Mouse (Mus musculus) splenic B cell, adult 2 months (primary cell): Measurements from ENCODE around the gene Plod3.
"Not testable (repeated sequence)": the region's sequence is repeated elsewhere in the genome, so short reads cannot be mapped to it uniquely, and the experiment has no call there.

Experiments used
- DNase-seq: peaks from one replicate; pipeline ENCODE4 v3.0.0-alpha.2; 2011; ENCODE audit warnings: low read depth, low spot score
- H3K27me3 ChIP-seq: 2 replicates; pipeline ENCODE4 v1.6.1; 2012; ENCODE audit warnings: mild to moderate bottlenecking, low read length, moderate library complexity, mixed read lengths; ENCODE audit not compliant: control insufficient read depth, poor library complexity, insufficient read depth, severe bottlenecking
- H3K36me3 ChIP-seq: 2 replicates; pipeline ENCODE4 v1.6.1; 2012; ENCODE audit warnings: mild to moderate bottlenecking, low read length, moderate library complexity, mixed read lengths; ENCODE audit not compliant: control insufficient read depth, poor library complexity, insufficient read depth, severe bottlenecking

Plod3 gene

DNA sequence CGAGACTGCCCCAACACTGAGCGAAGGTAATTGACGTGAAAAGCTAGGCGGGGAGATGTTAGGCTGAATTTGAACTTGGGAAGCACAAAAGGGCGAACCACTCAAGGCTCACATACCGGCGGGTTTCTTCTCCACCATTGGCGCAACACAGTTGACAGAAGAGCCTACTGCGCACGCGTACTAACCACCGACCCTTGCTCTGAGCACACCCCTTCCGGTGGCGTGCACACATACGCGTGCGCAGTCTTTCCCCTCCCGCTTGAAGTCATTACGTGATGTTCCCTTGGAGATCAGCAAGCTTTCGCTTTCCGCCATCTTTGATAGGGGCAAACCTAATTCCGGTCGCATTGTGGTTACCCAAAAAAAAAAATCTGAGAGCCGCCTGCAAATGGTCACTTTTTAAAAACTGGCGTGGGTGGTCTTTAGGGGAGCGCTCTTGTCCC, at the start of gene Plod3:
Gene Plod3 (plus strand): TSS at position 325 of the 443 bp plus-strand sequence.
- DNase-seq, result peak; percentile 100
- H3K36me3 ChIP-seq, result peaks cover 2% of the 10 kb centered on the region
- no peaks in the 10 kb centered on the region for H3K27me3 ChIP-seq

- H3K36me3 ChIP-seq, result no peaks in the 10 kb centered on the region
- DNase-seq, result no peak
- H3K27me3 ChIP-seq, result no peaks in the 10 kb centered on the region
These were observed 49.2 kb upstream of the Plod3 start for GRCm38 (mm10) chr5:136937621-136938020.

DNA sequence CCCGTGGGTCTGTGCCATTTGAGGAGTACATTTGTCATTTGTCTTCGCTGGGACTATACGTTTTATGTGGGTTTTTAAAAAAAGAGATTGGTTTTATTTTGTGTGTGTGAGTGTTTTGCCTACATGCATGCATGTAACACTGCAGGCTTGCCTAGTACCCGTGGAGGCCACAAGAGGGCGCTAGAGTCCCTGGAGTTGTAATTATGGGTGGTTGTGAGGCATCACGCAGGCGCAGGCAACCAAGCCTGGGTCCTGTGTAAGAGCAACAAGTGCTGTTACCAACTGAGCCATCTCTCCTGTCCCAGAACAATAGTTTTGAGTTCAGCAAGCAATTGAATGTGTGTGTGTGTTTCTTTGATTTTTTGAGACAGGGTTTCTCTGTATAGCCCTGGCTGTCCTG, 47.5 kb upstream of the Plod3 start:
- H3K36me3 ChIP-seq, result no peaks in the 10 kb centered on the region
- no peaks in the 10 kb centered on the region for H3K27me3 ChIP-seq
- peak; percentile 40 for DNase-seq

DNA sequence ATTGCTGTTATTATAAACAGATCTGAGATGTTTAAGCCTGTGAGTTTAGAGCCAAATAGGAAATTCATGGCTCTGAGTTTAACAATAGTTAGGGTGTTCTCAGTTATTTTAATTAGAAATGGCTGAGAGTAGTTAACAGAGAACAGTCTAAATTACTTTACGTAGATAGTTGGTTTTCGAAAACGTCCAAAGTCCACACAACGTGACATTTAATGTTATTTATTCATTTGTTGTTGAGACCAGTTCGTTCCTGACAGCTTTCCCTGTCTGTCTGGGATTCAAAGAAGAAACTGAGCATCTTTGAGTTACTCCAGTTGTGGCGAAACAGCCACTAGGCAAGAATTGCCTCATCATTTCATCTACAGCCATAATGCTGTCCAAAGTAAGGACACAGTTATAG, 46.8 kb upstream of the Plod3 start:
- not testable (repeated sequence) for DNase-seq, H3K27me3 ChIP-seq, H3K36me3 ChIP-seq

DNA sequence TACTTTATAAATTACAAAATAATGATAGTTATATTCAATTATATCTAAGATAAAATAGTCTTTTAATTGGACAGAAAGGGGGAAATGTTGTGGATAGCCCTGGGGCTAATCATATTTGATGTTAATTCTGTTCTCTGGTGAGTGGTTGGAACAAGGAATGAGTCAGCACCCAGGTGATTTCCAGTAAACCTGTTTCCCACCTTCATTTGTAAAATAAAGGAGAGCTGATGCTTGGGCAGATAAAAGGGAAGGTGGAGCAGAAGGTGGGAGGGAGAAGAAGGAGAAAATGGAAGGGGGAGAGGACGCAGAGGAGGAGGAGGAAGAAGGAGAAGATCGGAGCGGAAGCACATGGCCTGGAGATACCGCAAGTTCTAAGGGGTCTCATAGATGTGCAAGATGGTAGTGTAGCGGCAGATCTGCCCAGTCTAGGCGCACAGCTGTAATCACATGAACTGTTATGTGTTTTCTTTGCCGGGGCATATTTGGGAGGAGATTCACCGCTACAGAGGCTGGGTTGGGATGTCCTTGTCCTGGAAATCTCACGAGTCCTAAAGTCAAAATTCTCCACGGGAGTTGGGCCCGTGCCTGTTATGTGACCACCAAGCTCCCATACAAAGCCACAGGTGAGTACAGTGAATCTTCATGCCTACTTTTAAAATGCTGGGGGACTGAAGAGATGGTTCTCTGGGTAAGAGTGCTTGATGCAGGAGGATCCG, 45.8 kb upstream of the Plod3 start:
- H3K36me3 ChIP-seq, result no peaks in the 10 kb centered on the region
- H3K27me3 ChIP-seq, result no peaks in the 10 kb centered on the region
- DNase-seq, result no peak

GRCm38 (mm10) chr5:136942781-136943180, 44.0 kb upstream of the Plod3 start:
- Histone ChIP-seq H3K27me3 (no peaks in the 10 kb centered on the region), H3K36me3 (no peaks in the 10 kb centered on the region)
- no peak for DNase-seq

- Histone ChIP-seq H3K27me3 (no peaks in the 10 kb centered on the region), H3K36me3 (no peaks in the 10 kb centered on the region)
- DNase-seq, result no peak
These were observed 43.4 kb upstream of the Plod3 start for GRCm38 (mm10) chr5:136943382-136943781.

DNA sequence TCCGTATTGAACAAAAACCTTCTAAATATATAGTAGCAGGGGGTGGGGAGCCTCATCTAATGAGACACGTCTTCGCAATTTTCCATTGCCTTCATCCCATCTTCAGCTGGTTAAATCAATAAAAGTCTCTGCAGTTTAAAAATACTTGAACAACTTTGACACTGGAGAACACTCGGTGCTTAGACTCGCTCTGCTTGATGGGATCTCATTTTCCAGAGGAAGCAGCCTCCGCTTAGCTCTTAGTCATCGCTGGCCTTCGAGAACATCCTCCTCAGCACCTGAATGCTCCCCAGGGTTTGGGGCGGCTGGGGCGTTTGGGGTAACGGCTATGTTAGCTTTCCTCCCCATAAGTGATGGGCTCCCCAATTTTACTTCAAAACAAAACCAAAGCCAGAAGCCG, 41.7 kb upstream of the Plod3 start:
- Histone ChIP-seq H3K27me3 (no peaks in the 10 kb centered on the region), H3K36me3 (no peaks in the 10 kb centered on the region)
- DNase-seq, result no peak

GRCm38 (mm10) chr5:136947874-136948273, 38.9 kb upstream of the Plod3 start:
- DNase-seq, result no peak
- H3K36me3 ChIP-seq, result no peaks in the 10 kb centered on the region
- no peaks in the 10 kb centered on the region for H3K27me3 ChIP-seq

DNA sequence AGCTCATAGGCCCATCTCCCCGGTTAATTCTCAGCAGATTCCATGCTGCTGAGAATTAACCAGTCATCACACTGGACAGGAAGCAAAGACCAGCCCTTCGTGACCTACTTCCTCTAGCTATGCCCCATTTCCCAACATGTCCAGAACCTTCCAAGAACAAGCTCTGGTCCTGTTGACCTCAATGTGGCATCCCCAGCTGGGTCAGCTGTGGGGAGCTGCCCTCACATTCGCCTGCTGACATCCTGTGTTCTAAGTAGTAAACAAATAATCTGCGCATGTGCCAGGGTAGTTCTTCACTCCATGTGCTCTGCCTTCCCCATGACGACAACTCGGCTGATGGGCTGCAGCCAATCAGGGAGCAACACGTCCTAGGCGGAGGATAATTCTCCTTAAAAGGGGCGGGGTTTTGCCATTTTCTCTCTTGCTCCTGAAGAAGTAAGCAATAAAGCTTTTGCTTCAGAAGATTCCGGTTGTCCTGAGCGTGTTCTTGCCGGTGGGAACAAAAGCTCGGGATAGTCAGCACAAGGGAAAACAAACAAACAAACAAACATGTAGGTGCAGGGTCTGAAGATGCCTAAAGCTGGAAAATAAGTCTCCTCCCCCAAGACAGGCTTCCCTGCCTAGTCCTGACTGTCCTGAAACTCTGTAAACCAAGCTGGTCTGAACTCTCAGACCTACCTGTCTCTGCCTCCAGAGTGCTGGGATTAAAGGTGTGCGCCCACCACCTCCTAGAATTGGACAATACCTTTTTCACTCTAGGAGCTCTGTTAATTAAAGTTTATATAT, 37.1 kb upstream of the Plod3 start:
- H3K27me3 ChIP-seq, H3K36me3 ChIP-seq, DNase-seq: not testable (repeated sequence)

- H3K36me3 ChIP-seq, result no peaks in the 10 kb centered on the region
- DNase-seq, result no peak
- no peaks in the 10 kb centered on the region for H3K27me3 ChIP-seq
These were observed 36.3 kb upstream of the Plod3 start for GRCm38 (mm10) chr5:136950521-136950920.

- H3K27me3 ChIP-seq, result no peaks in the 10 kb centered on the region
- no peak for DNase-seq
These were observed 34.7 kb upstream of the Plod3 start for GRCm38 (mm10) chr5:136952153-136952552.

DNA sequence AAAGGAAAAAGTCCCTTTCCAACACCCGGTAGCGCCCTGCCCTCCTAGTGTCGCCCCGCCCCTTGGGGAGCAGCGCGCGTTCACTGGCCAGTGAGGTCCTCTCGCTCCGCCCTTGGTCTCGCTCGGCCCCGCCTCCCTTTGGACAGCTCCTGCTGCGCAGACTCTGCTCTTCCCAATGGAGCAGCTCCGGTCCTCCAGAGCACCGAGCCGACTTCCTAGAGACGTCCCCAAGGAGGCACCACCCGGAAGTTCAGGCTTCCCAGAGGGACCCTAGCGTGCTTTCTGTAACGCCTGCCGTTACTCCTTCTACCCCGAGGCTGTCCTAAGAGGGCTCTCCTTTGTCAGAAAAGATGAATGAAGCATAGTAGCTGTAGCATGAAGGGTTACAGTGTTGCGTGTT, 33.8 kb upstream of the Plod3 start, which contains the start of gene Fis1:
Gene Fis1 (plus strand): TSS at position 261 of the 400 bp plus-strand sequence.
- Histone ChIP-seq H3K36me3 (no peaks in the 10 kb centered on the region), H3K27me3 (no peaks in the 10 kb centered on the region)
- DNase-seq, result peak; percentile 74

More at GRCm38 (mm10) chr5:136952153-136952552, 34.7 kb upstream of the Plod3 start:
- no peaks in the 10 kb centered on the region for H3K36me3 ChIP-seq

GRCm38 (mm10) chr5:136953440-136953951, 33.3 kb upstream of the Plod3 start:
- no peak for DNase-seq
- no peaks in the 10 kb centered on the region for H3K27me3 ChIP-seq
- H3K36me3 ChIP-seq, result no peaks in the 10 kb centered on the region

DNA sequence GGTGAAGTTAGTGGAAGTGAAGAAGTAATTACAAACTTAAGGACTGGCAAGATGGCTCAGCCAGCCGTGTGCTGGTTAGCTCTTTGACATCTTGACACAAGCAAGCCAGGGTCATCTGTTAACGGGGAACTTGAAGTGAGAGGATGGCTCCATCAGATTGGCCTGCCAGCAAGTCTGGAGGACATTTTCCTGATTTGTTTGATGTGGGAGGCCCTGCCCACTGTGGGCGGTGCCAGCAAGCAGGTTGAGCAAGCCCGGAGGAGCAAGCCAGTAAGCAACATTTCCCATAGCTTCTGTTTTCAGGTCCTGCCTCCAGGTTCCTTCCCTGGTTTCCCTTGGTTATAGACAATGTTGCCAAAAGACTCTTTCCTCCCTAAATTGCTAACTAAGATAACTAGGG, 31.2 kb upstream of the Plod3 start:
- no peak for DNase-seq
- no peaks in the 10 kb centered on the region for H3K36me3 ChIP-seq
- H3K27me3 ChIP-seq, result no peaks in the 10 kb centered on the region
